ENCODE assay signal across 15 mouse cellular contexts in the genomic region with DNA sequence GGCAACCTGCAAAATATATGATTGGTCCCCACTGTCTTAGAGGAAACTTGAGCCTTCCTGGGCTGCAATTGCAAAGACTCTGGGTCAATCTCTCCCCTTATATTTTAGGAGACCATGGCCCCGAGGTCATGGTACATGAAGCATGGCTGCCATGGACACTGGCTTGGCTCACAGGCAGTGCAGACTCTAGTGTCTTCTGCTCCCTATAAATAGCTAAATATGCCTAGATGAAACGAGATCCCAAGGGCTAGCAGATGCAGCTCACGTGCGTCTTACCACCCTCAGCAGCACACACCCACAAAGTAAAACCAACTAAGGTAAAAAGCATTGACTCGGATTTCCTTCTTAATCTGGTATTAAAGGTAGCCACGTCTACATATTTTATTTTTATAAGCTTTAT.
DNase-seq lines count a peak whose midpoint lies in the region; ATAC-seq and TF ChIP-seq lines count a peak whose summit lies in the region.
"Had no signal": no experiment of that assay in that cellular context is flagged by ENCODE, and none has a peak within 500 bp of the region (broad histone marks: within the 10 kb centered on the region; RNA-seq: fewer than 3 reads in every experiment).

No protein-coding gene starts in this region.

- no peak overlapping the region for H3K4me3 ChIP-seq in gastrocnemius, adult 2 months
- no peak overlapping the region for H3K4me3 ChIP-seq in kidney, embryonic 16.5 days (ENCODE audit: low read length)
- no peak overlapping the region for H3K4me3 ChIP-seq in embryonic facial prominence, embryonic 10.5 days
- no peak overlapping the region for H3K4me3 ChIP-seq in limb, embryonic 13.5 days

- no peak for TF ChIP-seq CTCF in gastrocnemius, adult 2 months (IDR thresholded peaks at IDR 0.05)

- no peaks in the 10 kb centered on the region for H3K27me3 ChIP-seq in kidney, embryonic 16.5 days (ENCODE audit: insufficient read depth, low read length)
- no peaks in the 10 kb centered on the region for H3K27me3 ChIP-seq in embryonic facial prominence, embryonic 10.5 days (replicated peaks; ENCODE audit: low read depth, poor library complexity, severe bottlenecking)
- H3K27me3 ChIP-seq in limb, embryonic 13.5 days = no peaks in the 10 kb centered on the region

- H3K4me1 ChIP-seq in kidney, embryonic 16.5 days (ENCODE audit: insufficient read depth, low read length) = peaks cover 7% of the 10 kb centered on the region
- peaks cover 21% of the 10 kb centered on the region for H3K4me1 ChIP-seq in embryonic facial prominence, embryonic 10.5 days
- peaks cover 7% of the 10 kb centered on the region for H3K4me1 ChIP-seq in limb, embryonic 13.5 days

- WGBS in kidney, embryonic 16.5 days = 29% methylated on average over 6 of the region's 6 CpGs
- WGBS in embryonic facial prominence, embryonic 10.5 days = 51% methylated on average over 6 of the region's 6 CpGs
- 39% methylated on average over 6 of the region's 6 CpGs for WGBS in limb, embryonic 13.5 days

- H3K9ac ChIP-seq in kidney, embryonic 16.5 days (replicated peaks; ENCODE audit: low read length) = no peak overlapping the region
- H3K9ac ChIP-seq in limb, embryonic 13.5 days = 0 out of 2 replicates have a peak overlapping the region, but pooled peaks have one; percentile 4

- intact Hi-C loops in gastrocnemius, adult 2 months (cut with DNase I) = no loop called here

- H3K9me3 ChIP-seq in kidney, embryonic 16.5 days (ENCODE audit: low read length) = no peaks in the 10 kb centered on the region
- H3K9me3 ChIP-seq in embryonic facial prominence, embryonic 10.5 days = no peaks in the 10 kb centered on the region
- H3K9me3 ChIP-seq in limb, embryonic 13.5 days = no peaks in the 10 kb centered on the region

- no peak overlapping the region for H3K4me2 ChIP-seq in kidney, embryonic 16.5 days (replicated peaks; ENCODE audit: low read depth, low read length)
- H3K4me2 ChIP-seq in limb, embryonic 13.5 days (replicated peaks) = no peak overlapping the region

- peak; percentile 55 for DNase-seq in gastrocnemius, adult 2 months
- no peak for DNase-seq in gastrocnemius, postnatal 4 days (ENCODE audit: low spot score in 2 of 2)
- no peak for DNase-seq in kidney, postnatal 25 days
- peak; percentile 21 for DNase-seq in embryonic facial prominence, embryonic 10.5 days (ENCODE audit: low spot score)
- DNase-seq in adrenal gland, postnatal 25 days = no peak
- DNase-seq: B cell, adult 2 months; heart, adult 11 months; kidney, adult 11 months; layer of hippocampus, adult 9-11 months; left cerebral cortex, postnatal 4 days; lung, adult 2 months; right cerebral cortex, adult 18-20 months had no signal

- no peaks in the 10 kb centered on the region for H3K36me3 ChIP-seq in kidney, embryonic 16.5 days (ENCODE audit: insufficient read depth, low read length)
- H3K36me3 ChIP-seq in embryonic facial prominence, embryonic 10.5 days (replicated peaks) = no peaks in the 10 kb centered on the region
- H3K36me3 ChIP-seq in limb, embryonic 13.5 days = no peaks in the 10 kb centered on the region

- H3K27ac ChIP-seq in gastrocnemius, adult 2 months = peak overlapping the region; percentile 80
- H3K27ac ChIP-seq in kidney, embryonic 16.5 days (ENCODE audit: low read length) = peak overlapping the region; percentile 77
- peak overlapping the region; percentile 83 for H3K27ac ChIP-seq in embryonic facial prominence, embryonic 10.5 days (replicated peaks)
- 0 out of 2 replicates have a peak overlapping the region, but pooled peaks have one; percentile 15 for H3K27ac ChIP-seq in limb, embryonic 13.5 days

- peak; percentile 88 for ATAC-seq in kidney, embryonic 16.5 days (ENCODE audit: low FRiP score, low TSS enrichment)
- ATAC-seq in limb, embryonic 13.5 days (ENCODE audit: low FRiP score, low read depth) = no peak; the same call in 1 of the 2 replicates
- no peak for ATAC-seq in megakaryocyte, adult 5-6 weeks (ENCODE audit: poor library complexity, severe bottlenecking)

Comparison
In these comparisons a context has a peak if more than half of its experiments do, and no peak if none do; other contexts are left out.
1. DNase-seq: peak in gastrocnemius, adult 2 months (single experiment) and embryonic facial prominence, embryonic 10.5 days (single experiment); none in gastrocnemius, postnatal 4 days (0 of 2), kidney, postnatal 25 days (0 of 2) and adrenal gland, postnatal 25 days (single experiment).
2. H3K27ac ChIP-seq: peak in every context shown above with its lines; median percentile 83 in embryonic facial prominence, embryonic 10.5 days; 80 in gastrocnemius, adult 2 months; 77 in kidney, embryonic 16.5 days; 15 in limb, embryonic 13.5 days.